Mouse (Mus musculus): ENCODE data around the gene 2310034G01Rik.

2310034G01Rik gene

GRCm38 (mm10) chr19:46328081-46329030 is 21.7 kb downstream of the 2310034G01Rik start, which contains the start of gene Fbxl15:
Fbxl15 (plus strand) TSS chr19:46328184.
- DNase-seq (ENCODE audit: low read depth) = peak; percentile 94

- no peak for DNase-seq (ENCODE audit: low read depth)
These were observed 22.5 kb downstream of the 2310034G01Rik start for GRCm38 (mm10) chr19:46327531-46328064.

GRCm38 (mm10) chr19:46326756-46327305 is 23.3 kb downstream of the 2310034G01Rik start, which contains the start of gene Psd:
Psd (minus strand) TSS chr19:46327156.
- no peak for DNase-seq (ENCODE audit: low read depth)

- no peak for DNase-seq (ENCODE audit: low read depth)
These were observed 23.9 kb downstream of the 2310034G01Rik start for GRCm38 (mm10) chr19:46326019-46326755.

GRCm38 (mm10) chr19:46324918-46325317 is 25.2 kb downstream of the 2310034G01Rik start:
- DNase-seq (ENCODE audit: low read depth) = no peak

GRCm38 (mm10) chr19:46324366-46324765 is 25.7 kb downstream of the 2310034G01Rik start:
- no peak for DNase-seq (ENCODE audit: low read depth)

GRCm38 (mm10) chr19:46323716-46324115 is 26.4 kb downstream of the 2310034G01Rik start:
- no peak for DNase-seq (ENCODE audit: low read depth)

GRCm38 (mm10) chr19:46322996-46323572 is 27.0 kb downstream of the 2310034G01Rik start:
- no peak for DNase-seq (ENCODE audit: low read depth)

- DNase-seq (ENCODE audit: low read depth) = no peak
These were observed 27.7 kb downstream of the 2310034G01Rik start for GRCm38 (mm10) chr19:46322144-46322995.

GRCm38 (mm10) chr19:46321101-46321943 is 28.8 kb downstream of the 2310034G01Rik start:
- no peak for DNase-seq (ENCODE audit: low read depth)

GRCm38 (mm10) chr19:46320076-46320785 is 29.9 kb downstream of the 2310034G01Rik start:
- DNase-seq (ENCODE audit: low read depth) = no peak

GRCm38 (mm10) chr19:46318586-46319378 is 31.3 kb downstream of the 2310034G01Rik start:
- no peak for DNase-seq (ENCODE audit: low read depth)

GRCm38 (mm10) chr19:46318031-46318471 is 32.1 kb downstream of the 2310034G01Rik start:
- DNase-seq (ENCODE audit: low read depth) = no peak

GRCm38 (mm10) chr19:46317546-46317885 is 32.6 kb downstream of the 2310034G01Rik start:
- DNase-seq (ENCODE audit: low read depth) = no peak

GRCm38 (mm10) chr19:46316846-46317545 is 33.1 kb downstream of the 2310034G01Rik start:
- DNase-seq (ENCODE audit: low read depth) = no peak

- no peak for DNase-seq (ENCODE audit: low read depth)
These were observed 34.1 kb downstream of the 2310034G01Rik start for GRCm38 (mm10) chr19:46315752-46316610.

Data from c-Kit-positive CD71-positive TER-119-negative erythroid progenitor cells, embryonic 14.5 days (primary cell).